Mouse (Mus musculus) common myeloid progenitor, adult 5-6 weeks (primary cell): ENCODE results near the gene Ank3. TPM values are rescaled to one million over a fixed set of nuclear protein-coding genes. Genes with fewer than 3 reads are reported as not detected.

Experiments used
- ATAC-seq: replicated peaks from 2 replicates; pipeline ENCODE4 v1.8.0; 2016; ENCODE audit warnings: low read depth, mild to moderate bottlenecking, moderate TSS enrichment, inconsistent platforms; ENCODE audit not compliant: poor library complexity, severe bottlenecking
- total RNA-seq: library from RNA; stranded (forward); fragments of 200-1000, 187-1606 nt; gene quantifications from 2 replicates; pipeline ENCODE4 v1.2.3, GENCODE M21; 2017

Gene Ank3
- total RNA-seq, 1 experiment from 2014 or later, result 0.50 TPM

DNA sequence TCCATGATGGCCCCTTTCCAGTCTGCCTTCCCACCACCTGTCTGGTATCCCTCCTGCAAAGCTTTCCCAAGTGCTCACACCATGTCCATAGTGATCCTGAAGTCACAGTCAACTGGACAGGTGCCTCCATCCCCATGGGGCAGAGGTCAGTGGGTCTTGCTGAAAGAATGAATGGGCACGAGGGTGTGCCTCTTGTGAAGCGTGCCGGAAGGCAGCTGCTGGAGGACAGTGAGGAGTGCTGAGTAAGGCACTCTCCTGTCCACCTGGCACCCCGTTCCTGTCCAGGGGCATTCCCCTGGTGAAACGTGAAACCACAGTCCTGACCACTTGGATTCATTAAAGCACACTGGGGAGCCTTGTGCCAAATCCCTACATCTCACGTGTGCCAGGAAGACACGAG lies 337.7 kb downstream of the Ank3 start:
- ATAC-seq, result no peak

DNA sequence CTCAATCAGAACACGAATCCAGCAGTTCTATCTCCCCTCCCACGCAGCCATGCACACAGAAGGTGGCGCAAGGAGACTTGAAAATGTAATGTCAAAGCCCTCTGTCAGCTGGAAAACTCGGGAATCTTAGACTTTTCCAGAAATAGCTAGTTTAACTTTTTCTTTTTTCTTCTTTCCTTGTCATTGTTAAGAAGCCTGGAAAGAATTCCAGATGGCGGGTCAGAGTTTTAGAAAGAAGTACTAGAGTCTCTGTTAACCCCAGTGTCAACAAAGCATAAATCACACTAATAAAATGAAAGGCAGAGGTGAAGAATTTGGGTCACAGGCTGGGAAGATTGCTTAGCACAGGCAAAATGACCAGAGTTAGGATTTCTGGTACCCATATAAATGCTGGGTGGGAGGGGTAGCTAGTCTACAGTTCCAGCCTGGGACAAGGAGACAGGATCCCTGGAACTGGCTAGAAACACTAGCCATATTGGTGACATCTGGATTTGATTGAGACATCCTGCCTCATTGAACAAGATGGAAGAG lies 340.2 kb downstream of the Ank3 start:
- ATAC-seq, result no peak

DNA sequence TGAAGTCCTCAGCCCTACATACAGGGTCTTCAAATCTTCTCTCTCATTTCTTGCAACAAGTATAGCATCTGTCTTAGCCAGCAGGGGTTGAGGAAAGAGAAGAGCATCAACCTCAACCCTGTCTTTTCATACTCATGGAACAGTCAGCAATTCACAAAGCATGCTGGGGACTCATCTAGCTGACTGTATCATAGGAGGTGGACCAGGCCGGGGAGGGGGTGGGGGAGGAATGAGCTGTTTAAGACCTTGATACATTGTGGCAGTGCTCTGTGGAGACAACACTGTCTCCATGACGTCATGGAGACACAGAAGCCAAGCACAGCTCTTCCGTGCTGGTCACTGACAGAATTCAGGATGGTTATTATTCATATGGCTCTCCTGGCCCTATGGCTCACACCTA lies 344.0 kb downstream of the Ank3 start:
- no peak for ATAC-seq

DNA sequence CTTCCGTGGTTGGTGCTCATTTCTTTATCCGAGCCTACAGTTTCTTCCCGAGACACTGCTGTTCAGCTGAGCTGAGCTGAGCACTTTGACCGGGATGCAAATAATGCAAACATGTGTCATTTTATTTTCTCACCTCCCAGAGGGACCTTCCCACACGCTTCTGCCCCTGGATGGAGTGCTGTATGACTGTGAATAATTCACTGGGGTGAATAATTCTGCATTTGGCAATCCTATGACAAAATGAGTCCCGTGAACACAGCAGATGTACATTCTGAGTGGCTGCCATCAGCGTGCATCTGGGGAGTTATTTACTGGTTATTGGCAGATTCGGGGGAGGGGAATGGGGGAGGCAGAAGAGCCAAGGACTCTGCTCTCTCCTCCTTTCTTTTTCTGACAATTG lies 345.6 kb downstream of the Ank3 start:
- no peak for ATAC-seq

DNA sequence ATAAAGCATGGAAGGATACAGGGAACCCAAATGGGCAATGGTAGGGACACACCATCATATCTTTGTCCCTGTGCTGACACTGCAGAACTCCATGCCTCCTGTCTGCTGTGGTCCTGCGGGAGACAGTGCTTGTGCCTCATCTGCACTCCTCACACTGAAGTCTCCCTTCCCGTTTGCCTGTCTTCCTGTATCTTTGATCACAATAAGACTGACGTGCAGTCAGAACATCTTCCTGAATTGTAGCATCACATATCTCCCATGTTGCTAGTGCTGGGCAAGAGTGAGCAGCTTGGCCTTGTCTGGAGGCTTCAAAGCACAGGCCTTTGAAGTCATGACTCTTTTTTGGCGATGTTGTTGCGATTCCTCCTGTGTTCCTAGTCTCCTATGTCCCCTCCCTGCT lies 346.3 kb downstream of the Ank3 start:
- ATAC-seq, result no peak

DNA sequence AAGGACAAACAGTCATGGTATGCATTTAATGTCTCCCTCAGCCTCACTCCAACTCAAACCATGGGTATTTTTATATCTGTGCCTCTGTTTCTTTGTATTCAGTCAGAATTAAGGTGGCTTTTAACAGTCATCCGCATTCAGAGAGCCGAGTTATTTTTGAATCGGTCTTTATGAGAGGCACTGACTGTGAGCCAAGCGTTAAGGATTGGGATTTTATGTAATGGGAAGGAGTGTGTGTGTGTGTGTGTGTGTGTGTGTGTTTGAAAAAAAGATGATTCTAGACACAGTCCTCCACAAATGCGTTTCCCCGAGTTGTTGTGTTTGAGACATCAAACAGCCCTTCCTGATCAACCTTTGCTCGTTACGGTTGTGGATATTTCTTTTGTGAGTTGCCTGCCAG lies 347.7 kb downstream of the Ank3 start:
- ATAC-seq, result no peak

DNA sequence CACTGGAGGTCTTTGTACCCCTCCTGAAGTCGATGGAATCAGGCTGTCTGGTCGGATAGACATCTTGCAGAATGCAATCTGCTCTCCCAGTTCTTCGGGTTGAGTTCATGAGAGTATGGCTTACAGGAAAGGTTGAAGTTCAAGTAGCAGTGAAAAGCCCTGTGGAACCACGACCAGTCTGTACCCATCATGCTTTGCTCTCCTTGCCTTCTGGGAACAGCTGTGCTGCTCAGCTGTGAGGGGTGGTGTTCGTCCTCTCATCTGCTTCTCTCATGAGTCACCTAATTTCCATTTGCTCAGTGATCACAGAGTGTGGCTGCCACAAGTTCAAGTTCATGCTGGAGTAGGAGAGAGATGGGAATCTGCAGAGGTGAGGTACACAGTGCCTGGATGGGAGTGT lies 348.2 kb downstream of the Ank3 start:
- ATAC-seq, result no peak

DNA sequence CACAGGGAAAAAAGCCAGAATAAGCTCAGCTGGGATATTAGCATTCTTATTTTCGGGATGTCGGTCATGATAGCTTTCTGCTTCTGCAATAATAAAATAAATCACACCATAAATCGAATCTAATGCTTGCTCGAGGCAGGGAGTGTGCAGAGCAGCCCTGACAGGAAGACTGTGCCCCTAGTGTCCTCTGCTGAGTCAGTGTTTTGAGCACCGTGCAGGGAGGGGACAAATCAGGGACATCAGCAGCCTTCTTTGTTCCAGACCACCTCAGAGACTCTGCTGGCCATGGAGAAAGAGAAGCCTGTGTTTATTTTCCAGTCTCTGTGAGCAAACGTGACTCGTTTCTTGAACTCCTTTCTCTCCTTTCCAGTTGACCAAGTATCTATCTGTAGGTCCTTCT lies 352.8 kb downstream of the Ank3 start:
- ATAC-seq, result no peak

DNA sequence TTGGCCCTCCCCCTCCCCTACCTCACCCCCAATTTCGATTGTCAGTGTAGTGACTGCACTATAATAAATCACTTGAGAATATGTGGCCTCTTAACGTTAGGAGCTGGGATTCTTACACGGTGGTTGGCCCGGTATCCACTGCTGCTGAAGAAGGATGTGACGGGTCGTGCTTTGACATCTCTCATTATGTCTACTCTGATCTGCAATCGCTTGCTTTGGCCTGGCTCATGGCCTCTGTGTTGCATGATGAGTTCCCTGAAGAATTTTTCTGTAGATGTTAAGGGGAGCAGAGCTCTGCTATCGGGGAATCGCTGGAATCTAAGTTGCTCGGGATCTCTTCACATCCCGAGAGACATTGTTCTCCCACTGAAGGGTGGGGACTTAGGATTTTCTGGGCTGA lies 354.9 kb downstream of the Ank3 start:
- no peak for ATAC-seq

DNA sequence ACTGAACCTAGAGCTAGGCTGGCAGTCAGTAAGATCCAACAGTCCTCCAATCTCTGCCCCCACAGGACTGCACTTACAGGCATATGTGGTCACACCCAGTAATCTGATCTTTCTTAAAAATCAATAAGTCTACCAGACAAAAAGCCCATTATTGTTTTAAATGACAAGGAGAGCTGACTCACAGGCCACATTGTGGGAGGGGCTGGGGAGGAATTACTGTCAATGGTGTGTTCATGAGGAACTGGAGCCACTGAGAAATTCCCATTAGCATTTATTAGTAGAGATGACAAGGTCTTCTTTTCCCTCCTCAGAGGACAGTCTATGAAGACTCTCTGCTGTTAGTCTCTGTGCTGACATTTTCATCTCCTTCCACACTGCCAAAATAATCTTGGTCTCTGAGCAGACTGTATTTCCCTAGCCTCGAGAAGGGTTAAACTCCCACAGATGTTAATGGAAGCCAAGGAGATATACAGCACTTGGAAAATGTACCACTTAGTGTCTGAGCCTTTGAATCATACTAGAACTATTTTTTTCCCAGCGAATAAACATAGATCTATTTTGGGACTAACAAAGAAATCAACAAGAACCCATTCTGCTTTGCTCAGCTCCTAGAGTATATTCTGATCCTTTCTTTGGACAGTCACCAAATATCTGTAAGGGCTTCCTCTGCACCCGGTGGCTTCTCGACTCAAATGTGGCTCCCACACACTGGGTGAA lies 358.5 kb downstream of the Ank3 start:
- ATAC-seq, result no peak

DNA sequence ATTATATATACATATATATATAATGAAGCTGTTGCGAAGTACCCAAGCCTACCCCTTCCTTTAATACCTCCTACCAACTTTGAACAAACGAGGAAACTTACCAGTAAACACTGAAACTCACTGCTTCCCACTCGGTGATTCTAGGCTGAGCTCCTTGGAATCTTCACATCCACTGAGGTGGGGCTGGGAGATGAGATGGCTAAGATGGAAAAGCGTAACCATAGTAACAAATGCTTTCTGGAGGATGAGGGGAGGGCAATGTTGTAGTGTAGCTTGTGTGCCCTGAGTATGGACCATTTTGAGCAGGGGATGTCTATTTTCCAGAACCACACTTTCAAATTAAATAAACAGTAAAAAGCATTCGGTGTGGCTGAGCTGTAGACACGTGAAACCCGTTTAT lies 364.4 kb downstream of the Ank3 start:
- no peak for ATAC-seq

DNA sequence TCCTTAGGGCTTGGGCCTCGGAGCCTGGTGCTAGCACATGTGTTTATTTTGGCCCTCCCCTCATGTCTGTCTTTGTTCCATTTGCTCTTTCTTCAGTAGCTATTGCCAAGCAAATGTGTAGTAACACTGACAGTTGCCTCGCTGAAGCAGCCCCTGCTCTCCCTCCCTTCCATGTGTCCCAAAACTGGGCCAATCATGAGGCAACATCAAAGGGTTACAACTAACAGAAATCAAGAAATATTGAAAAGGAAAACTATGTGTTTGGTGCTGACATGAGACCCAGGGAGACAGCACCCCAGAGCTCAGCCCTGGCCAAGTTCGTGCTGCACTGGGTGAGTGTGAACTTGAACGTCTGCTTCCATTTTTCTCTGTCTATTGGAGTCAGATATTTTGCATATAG lies 365.8 kb downstream of the Ank3 start:
- no peak for ATAC-seq

DNA sequence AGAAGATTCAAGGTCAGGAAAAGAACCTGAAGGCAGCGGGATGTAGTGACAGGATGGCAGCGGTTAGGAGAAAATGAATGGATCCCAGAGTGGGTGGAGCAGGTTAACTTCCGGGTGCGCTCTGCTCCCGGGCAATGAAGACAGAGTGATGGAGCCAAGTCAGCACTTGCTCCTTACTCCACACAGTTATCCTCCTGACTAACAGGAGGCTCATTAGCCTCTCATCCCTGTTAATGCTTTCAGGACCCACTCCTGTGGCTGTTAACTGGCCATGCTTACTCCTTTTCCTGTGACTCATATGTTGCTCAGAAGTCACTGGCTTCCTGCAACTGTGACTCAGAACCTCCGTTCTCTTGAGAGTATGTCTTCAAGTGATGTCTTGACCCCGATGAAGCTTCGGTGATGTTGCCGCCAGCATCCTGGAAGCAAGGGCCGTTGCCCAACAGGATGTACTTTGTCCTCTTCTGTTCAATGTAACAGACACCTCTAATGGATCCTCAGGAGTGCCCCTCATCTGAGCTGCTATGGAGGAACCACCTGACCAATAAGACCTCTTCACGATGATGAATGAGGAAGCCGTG lies 378.6 kb downstream of the Ank3 start:
- no peak for ATAC-seq

DNA sequence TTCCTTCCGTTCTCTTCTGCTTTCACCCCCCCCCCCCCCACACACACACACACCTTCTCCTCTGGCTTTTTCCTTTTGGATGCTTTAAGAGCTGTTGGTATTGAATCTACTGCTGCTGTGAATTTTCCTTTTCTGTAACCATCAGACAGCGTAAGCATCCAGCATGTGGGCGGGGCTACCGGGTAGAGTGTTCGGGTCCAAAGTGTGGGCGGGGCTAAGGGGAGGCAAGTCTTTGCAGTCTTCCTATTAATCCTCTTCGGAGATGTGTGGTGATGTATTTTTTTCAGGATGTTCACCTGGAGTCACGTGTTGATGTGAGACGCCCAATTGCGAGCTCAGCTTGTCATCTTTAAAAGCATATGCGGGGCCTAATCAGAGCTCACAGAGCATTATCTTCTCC lies 379.2 kb downstream of the Ank3 start:
- ATAC-seq, result no peak

DNA sequence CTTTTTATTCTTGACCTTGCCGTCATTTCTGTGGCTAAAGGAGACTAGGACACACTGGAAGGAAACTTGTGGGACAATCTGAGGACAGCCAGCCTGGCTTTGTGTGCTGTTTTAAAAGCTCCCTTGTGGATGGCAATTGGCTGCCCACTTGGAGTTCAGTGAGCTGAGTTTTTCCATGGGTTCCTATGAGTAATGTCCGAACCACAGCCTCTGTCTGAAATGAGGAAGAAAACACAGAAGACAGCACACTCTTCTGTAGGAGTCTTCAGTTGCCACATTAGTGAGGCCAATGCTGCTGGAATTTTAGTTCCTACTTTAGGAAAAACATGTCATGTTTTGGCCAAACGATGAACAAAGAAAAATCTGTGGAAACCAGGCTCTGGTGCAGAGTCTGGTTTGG lies 380.7 kb downstream of the Ank3 start:
- ATAC-seq, result no peak

DNA sequence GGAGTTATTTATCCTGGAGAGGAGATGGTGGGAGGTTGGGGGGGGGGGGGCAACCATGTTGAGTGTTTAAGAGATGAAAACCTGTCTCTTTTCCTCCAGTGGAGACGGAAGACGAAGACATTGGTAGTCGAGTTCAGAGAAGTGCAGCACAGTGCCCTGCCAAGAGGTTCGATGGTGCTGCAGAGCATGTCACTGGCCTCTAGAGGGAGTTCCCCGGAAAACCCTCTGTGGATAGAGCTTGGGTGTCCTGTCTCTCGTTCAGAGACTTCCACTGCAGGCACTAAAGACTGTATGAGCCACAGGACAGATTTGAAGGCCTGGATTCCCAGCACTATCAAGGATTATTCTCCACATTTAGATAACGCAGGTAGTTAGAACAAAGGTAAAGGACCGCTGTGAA lies 382.9 kb downstream of the Ank3 start:
- ATAC-seq, result peak; percentile 97

DNA sequence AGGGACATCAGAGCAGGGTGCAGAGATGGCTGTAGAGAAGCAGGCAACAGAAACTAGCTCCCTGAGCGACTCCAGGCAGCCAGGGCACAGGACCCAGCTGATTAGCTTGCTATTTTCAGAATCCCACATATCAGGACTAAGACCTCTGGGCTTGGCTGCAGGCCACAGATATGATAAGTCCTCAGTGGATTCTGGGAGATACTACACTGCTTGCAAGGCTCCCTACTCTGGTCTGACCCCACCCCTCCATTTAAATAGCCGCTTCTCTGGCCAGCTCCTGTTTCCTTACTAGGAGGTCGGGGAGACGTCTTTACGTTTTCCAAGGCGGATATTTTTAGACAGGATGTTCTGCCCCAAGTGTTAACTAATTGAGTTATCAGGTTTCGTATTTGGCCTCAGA lies 386.7 kb downstream of the Ank3 start:
- ATAC-seq, result peak; percentile 36

DNA sequence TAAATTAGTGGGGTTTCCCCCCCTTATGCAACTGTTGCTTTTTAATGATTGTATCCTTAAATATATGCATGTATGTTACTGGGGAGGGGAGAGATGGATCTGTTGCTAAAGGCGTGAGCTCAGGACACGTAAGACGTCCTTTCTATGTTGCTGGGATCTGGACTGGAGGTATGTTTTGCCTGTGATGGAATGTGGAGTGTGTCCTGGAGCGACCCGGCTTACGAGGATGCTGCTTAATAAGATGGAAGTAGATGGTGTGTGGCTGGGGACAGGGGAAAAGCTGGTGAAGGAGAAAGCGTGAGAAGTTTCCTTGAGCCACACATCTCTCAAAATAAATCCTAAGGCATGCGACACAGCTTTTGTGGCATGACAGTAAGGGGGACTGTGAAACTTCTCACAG lies 387.1 kb downstream of the Ank3 start:
- ATAC-seq, result no peak

DNA sequence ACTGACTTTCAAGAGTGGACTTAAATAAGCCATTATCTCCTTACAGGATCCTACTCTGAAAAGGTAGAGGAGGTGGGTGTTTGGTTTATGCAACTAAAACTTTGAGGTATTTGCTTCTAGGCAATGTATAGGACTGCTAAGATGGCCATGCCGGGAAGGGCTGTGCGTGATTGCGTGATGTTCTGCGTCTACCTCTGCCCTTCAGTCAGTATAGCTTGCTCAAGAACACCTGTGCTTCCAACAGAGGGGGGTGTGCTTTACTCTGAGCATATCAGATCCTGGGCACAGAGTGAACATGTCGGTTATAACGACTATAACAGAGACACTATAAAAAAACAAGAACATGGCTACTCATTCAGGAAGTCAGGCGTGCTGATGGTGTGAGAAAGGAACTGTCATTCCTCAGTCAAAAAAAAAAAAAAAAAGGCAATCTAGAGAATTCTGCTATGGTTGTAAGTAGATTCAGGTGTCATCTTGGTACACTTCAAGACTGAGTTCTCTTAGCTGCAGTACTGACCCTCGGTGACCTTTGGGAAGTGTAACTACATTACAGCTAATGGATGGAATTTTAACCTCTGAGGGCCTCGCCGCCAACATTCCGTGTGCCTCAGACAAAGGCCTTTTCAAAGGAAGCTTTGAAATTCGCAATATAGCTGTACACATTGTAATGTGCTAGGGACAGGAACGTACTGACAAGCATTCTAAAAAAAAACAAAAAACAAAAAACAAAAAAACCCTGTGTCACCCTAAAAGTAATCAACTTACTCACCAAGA lies 387.8 kb downstream of the Ank3 start:
- no peak for ATAC-seq

DNA sequence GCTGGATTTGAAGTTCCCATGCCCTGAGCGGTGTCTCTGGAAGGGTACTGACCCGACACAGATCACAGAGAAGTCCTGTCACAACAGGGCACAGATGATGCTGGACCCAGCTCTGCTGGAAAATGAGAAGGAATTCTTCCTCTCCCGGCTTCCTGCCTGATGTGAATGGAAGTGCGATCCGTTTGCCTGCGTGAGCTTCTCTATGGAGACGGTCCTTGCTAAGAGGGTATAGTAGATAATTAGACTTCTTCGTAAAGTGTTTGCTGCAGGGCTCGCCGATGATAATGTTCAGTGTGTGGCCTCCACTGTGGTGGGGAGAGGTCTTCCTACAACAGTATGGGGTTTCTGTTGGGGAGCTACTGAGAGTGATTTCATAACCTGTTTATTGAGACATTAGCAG lies 388.8 kb downstream of the Ank3 start:
- ATAC-seq, result no peak

DNA sequence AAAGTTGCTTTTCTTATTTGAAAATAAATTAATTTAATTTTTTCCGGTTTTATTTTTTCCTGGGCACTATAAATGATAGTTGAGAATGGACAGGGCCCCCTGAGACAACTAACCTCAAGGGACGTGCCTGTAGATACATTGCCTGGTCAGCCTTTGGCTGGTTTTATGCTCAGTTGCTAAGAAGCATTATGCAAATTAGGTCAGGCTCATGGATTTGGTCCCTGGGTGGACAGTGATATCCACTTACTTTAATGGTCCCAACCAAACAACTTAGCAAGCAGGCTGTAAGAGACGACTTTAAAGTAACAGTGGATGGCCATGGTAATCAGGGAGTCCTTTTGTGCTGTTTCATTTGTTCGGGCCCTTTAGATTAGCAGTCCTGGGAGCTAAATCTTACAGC lies 392.0 kb downstream of the Ank3 start:
- ATAC-seq, result no peak
